Mouse (Mus musculus): ENCODE results near the gene Cspg5.

The Cspg5 gene

GRCm38 (mm10) chr9:110243221-110243833, at the start of gene Cspg5:
Gene Cspg5, plus strand, starts transcription at chr9:110243783.
- no peak for DNase-seq (ENCODE audit: low spot score in 2 of 2)

GRCm38 (mm10) chr9:110199870-110200269, 43.7 kb upstream of the Cspg5 start:
- no peak for DNase-seq (ENCODE audit: low spot score in 2 of 2)

- peak; percentile 60 to 77 for DNase-seq (ENCODE audit: low spot score in 2 of 2)
Measured at GRCm38 (mm10) chr9:110205526-110206404, 37.8 kb upstream of the Cspg5 start.

GRCm38 (mm10) chr9:110206437-110206836, 37.1 kb upstream of the Cspg5 start:
- no peak for DNase-seq (ENCODE audit: low spot score in 2 of 2)

- DNase-seq (ENCODE audit: low spot score in 2 of 2) = no peak
Measured at GRCm38 (mm10) chr9:110208265-110208664, 35.3 kb upstream of the Cspg5 start.

- DNase-seq (ENCODE audit: low spot score in 2 of 2) = no peak
Measured at GRCm38 (mm10) chr9:110208967-110209366, 34.6 kb upstream of the Cspg5 start.

GRCm38 (mm10) chr9:110224273-110224672, 19.3 kb upstream of the Cspg5 start:
- DNase-seq (ENCODE audit: low spot score in 2 of 2) = no peak

GRCm38 (mm10) chr9:110226191-110226590, 17.4 kb upstream of the Cspg5 start:
- DNase-seq (ENCODE audit: low spot score in 2 of 2) = no peak

- no peak for DNase-seq (ENCODE audit: low spot score in 2 of 2)
Measured at GRCm38 (mm10) chr9:110228671-110229070, 14.9 kb upstream of the Cspg5 start.

GRCm38 (mm10) chr9:110229112-110229511, 14.5 kb upstream of the Cspg5 start:
- no peak for DNase-seq (ENCODE audit: low spot score in 2 of 2)

GRCm38 (mm10) chr9:110229566-110230248, 13.9 kb upstream of the Cspg5 start:
- DNase-seq (ENCODE audit: low spot score in 2 of 2) = no peak

GRCm38 (mm10) chr9:110230395-110231071, 13.1 kb upstream of the Cspg5 start:
- DNase-seq (ENCODE audit: low spot score in 2 of 2) = no peak

- DNase-seq (ENCODE audit: low spot score in 2 of 2) = no peak
Measured at GRCm38 (mm10) chr9:110234962-110235361, 8.6 kb upstream of the Cspg5 start.

- DNase-seq (ENCODE audit: low spot score in 2 of 2) = no peak
Measured at GRCm38 (mm10) chr9:110244567-110244888, 945 bp downstream of the Cspg5 start.

- peak; percentile 65 to 72 for DNase-seq (ENCODE audit: low spot score in 2 of 2)
Measured at GRCm38 (mm10) chr9:110244889-110245589, 1.5 kb downstream of the Cspg5 start.

- peak; percentile 79 to 83 for DNase-seq (ENCODE audit: low spot score in 2 of 2)
Measured at GRCm38 (mm10) chr9:110245590-110246320, 2.2 kb downstream of the Cspg5 start.

- no peak for DNase-seq (ENCODE audit: low spot score in 2 of 2)
Measured at GRCm38 (mm10) chr9:110246321-110246640, 2.7 kb downstream of the Cspg5 start.

GRCm38 (mm10) chr9:110247049-110247448, 3.5 kb downstream of the Cspg5 start:
- DNase-seq (ENCODE audit: low spot score in 2 of 2) = no peak

GRCm38 (mm10) chr9:110248861-110249260, 5.3 kb downstream of the Cspg5 start:
- no peak for DNase-seq (ENCODE audit: low spot score in 2 of 2)

GRCm38 (mm10) chr9:110249823-110250543, 6.4 kb downstream of the Cspg5 start:
- peak; percentile 62 to 72 for DNase-seq (ENCODE audit: low spot score in 2 of 2)
